Mouse (Mus musculus) midbrain, embryonic 11.5 days (tissue): Measurements from ENCODE around the gene Pbx4. TPM values are rescaled to one million over a fixed set of nuclear protein-coding genes. Genes with fewer than 3 reads are reported as not detected.

ENCODE experiments used
- ATAC-seq: fragments of 200-750 bp; cut with Nextera tagmentation; 2 replicates; pipeline ENCODE4 v1.8.0; 2017; ENCODE audit warnings: moderate TSS enrichment, moderate library complexity; ENCODE audit not compliant: low FRiP score
- DNase-seq: peaks from one replicate; pipeline ENCODE4 v3.0.0; 2015; ENCODE audit warnings: low spot score; ENCODE audit errors: missing footprints
- H3K27ac ChIP-seq: fragments of 300-500 bp; sonication (generic); 2 replicates; pipeline ENCODE4 v1.5.1; 2014; ENCODE audit warnings: low read depth, low read length
- H3K27me3 ChIP-seq: fragments of 300-500 bp; sonication (generic); 2 replicates; pipeline ENCODE4 v1.6.1; 2014; ENCODE audit warnings: mild to moderate bottlenecking, low read length, moderate library complexity, mixed read lengths; ENCODE audit not compliant: control insufficient read depth, insufficient read depth
- H3K36me3 ChIP-seq: fragments of 300-500 bp; sonication (generic); 2 replicates; pipeline ENCODE4 v1.6.1; 2014; ENCODE audit warnings: mild to moderate bottlenecking, low read length, moderate library complexity, mixed read lengths; ENCODE audit not compliant: control insufficient read depth, insufficient read depth
- H3K4me1 ChIP-seq: fragments of 300-500 bp; sonication (generic); 2 replicates; pipeline ENCODE4 v1.6.1; 2014; ENCODE audit warnings: low read length; ENCODE audit not compliant: control insufficient read depth, insufficient read depth
- H3K4me2 ChIP-seq: fragments of 300-500 bp; sonication (generic); 2 replicates; pipeline ENCODE4 v1.6.1; 2014; ENCODE audit warnings: mild to moderate bottlenecking, moderate library complexity
- H3K4me3 ChIP-seq: fragments of 300-500 bp; sonication (generic); 2 replicates; pipeline ENCODE4 v1.5.1; 2014; ENCODE audit warnings: low read depth, low read length
- H3K9ac ChIP-seq: fragments of 300-500 bp; sonication (generic); 2 replicates; pipeline ENCODE4 v1.6.1; 2014; ENCODE audit warnings: low read length
- H3K9me3 ChIP-seq: fragments of 300-500 bp; sonication (generic); 2 replicates; pipeline ENCODE4 v1.6.1; 2016; ENCODE audit warnings: low read length; ENCODE audit not compliant: control insufficient read depth
- WGBS: fragments of 180-500 bp; shearing (Covaris S2); extraction: QIAGEN DNeasy Blood & Tissue Kit; methylation state at CpG from one replicate; pipeline ENCODE4 v1.1.7; 2014; 5-methylcytosine and 5-hydroxymethylcytosine counted together
- polyA plus RNA-seq: library from polyadenylated mRNA; unstranded; fragments of >200 nt; fragmentation: Nextera tagmentation; extraction: Ambion mirVana; gene quantifications from 2 replicates; pipeline ENCODE4 v1.2.1, GENCODE M21; 2014

Gene Pbx4
- polyA plus RNA-seq, 1 experiment from 2014 or later = 39.1 TPM

- peaks cover 16% of the 10 kb centered on the region for H3K4me1 ChIP-seq
- no peak overlapping the region for H3K4me3 ChIP-seq
- 0 out of 2 replicates have a peak, but pooled peaks cover 2% of the 10 kb centered on the region for H3K36me3 ChIP-seq
- WGBS = 92% methylated on average over 2 of the region's 2 CpGs
- no peak overlapping the region for H3K4me2 ChIP-seq
- peak overlapping the region; percentile 35 for H3K9ac ChIP-seq
- no peak for DNase-seq
- peak overlapping the region; percentile 42 for H3K27ac ChIP-seq
- no peaks in the 10 kb centered on the region for H3K9me3 ChIP-seq
- H3K27me3 ChIP-seq = no peaks in the 10 kb centered on the region
- ATAC-seq = no peak
Observed at GRCm38 (mm10) chr8:69921141-69921540, 88.8 kb downstream of the Pbx4 start.

Other genes starting within 250 kb of the Pbx4 start
- 42.7 and 43.3 TPM in 2 replicates for gene Zfp868, start 206.9 kb upstream of the Pbx4 start, polyA plus RNA-seq
- 2.4 and 3.0 TPM in 2 replicates for gene Zfp964, start 178.0 kb upstream of the Pbx4 start, polyA plus RNA-seq
- 34.9 and 38.6 TPM in 2 replicates for gene Zfp869, start 121.8 kb upstream of the Pbx4 start, polyA plus RNA-seq
- gene Zfp963, start 82.5 kb upstream of the Pbx4 start, polyA plus RNA-seq = 6.7 and 7.0 TPM in 2 replicates
- gene Gm20422, start 57.6 kb upstream of the Pbx4 start, polyA plus RNA-seq = 1.4 and 1.6 TPM in 2 replicates
- 33.8 and 40.7 TPM in 2 replicates for gene Atp13a1, start 41.3 kb upstream of the Pbx4 start, polyA plus RNA-seq
- gene Zfp866, start 41.3 kb upstream of the Pbx4 start, polyA plus RNA-seq = 41.5 and 42.2 TPM in 2 replicates
- gene Gmip, start 23.8 kb upstream of the Pbx4 start, polyA plus RNA-seq = 7.8 TPM in 2 replicates
- 0.72 and 1.2 TPM in 2 replicates for gene Lpar2, start 10.1 kb upstream of the Pbx4 start, polyA plus RNA-seq
- gene Cilp2, start 55.2 kb downstream of the Pbx4 start, polyA plus RNA-seq = 0.31 and 0.40 TPM in 2 replicates
- gene Tssk6, start 69.7 kb downstream of the Pbx4 start, polyA plus RNA-seq = 3.4 and 4.0 TPM in 2 replicates
- gene Ndufa13, start 70.1 kb downstream of the Pbx4 start, polyA plus RNA-seq = 167 and 172 TPM in 2 replicates
- gene Yjefn3, start 70.2 kb downstream of the Pbx4 start, polyA plus RNA-seq = 3.2 and 3.6 TPM in 2 replicates
- gene Gatad2a, start 163.9 kb downstream of the Pbx4 start, polyA plus RNA-seq = 52.7 and 65.2 TPM in 2 replicates
- 46.2 and 49.3 TPM in 2 replicates for gene Mau2, start 210.2 kb downstream of the Pbx4 start, polyA plus RNA-seq
- 33.3 and 35.3 TPM in 2 replicates for gene Sugp1, start 210.3 kb downstream of the Pbx4 start, polyA plus RNA-seq
- 0.95 and 1.6 TPM in 2 replicates for gene Tm6sf2, start 240.4 kb downstream of the Pbx4 start, polyA plus RNA-seq